Comparison of ENCODE assay signal across 17 mouse cellular contexts in genomic region chr5:4893852-4894207, GRCm38 (mm10).
DNase-seq lines count a peak whose midpoint lies in the region; ATAC-seq and TF ChIP-seq lines count a peak whose summit lies in the region.
"Had no signal": no experiment of that assay in that cellular context is flagged by ENCODE, and none has a peak within 500 bp of the region (broad histone marks: within the 10 kb centered on the region; RNA-seq: fewer than 3 reads in every experiment).

No protein-coding gene starts in this region.

- no peaks in the 10 kb centered on the region for H3K27me3 ChIP-seq in intestine, embryonic 15.5 days (replicated peaks)
- no peaks in the 10 kb centered on the region for H3K27me3 ChIP-seq in intestine, postnatal 0 days (replicated peaks; ENCODE audit: control insufficient read depth, insufficient read depth, low read length)
- H3K27me3 ChIP-seq in stomach, embryonic 14.5 days (ENCODE audit: control insufficient read depth, insufficient read depth, low read length), result no peaks in the 10 kb centered on the region
- no peaks in the 10 kb centered on the region for H3K27me3 ChIP-seq in stomach, postnatal 0 days (ENCODE audit: control insufficient read depth, insufficient read depth, low read length)
- H3K27me3 ChIP-seq in limb, embryonic 15.5 days, result no peaks in the 10 kb centered on the region
- H3K27me3 ChIP-seq: neural tube, embryonic 15.5 days had no signal

- no peak overlapping the region for H3K4me2 ChIP-seq in intestine, embryonic 15.5 days (replicated peaks)
- H3K4me2 ChIP-seq in intestine, postnatal 0 days (replicated peaks; ENCODE audit: low read depth), result no peak overlapping the region
- no peak overlapping the region for H3K4me2 ChIP-seq in stomach, embryonic 14.5 days (replicated peaks; ENCODE audit: low read depth, low read length)
- H3K4me2 ChIP-seq in stomach, postnatal 0 days (replicated peaks; ENCODE audit: low read depth), result no peak overlapping the region
- no peak overlapping the region for H3K4me2 ChIP-seq in limb, embryonic 15.5 days
- H3K4me2 ChIP-seq: liver, embryonic 11.5 days; neural tube, embryonic 15.5 days had no signal

- no peaks in the 10 kb centered on the region for H3K9me3 ChIP-seq in intestine, embryonic 15.5 days
- no peaks in the 10 kb centered on the region for H3K9me3 ChIP-seq in intestine, postnatal 0 days (ENCODE audit: control insufficient read depth)
- H3K9me3 ChIP-seq in stomach, embryonic 14.5 days (ENCODE audit: control insufficient read depth, low read depth, low read length), result no peaks in the 10 kb centered on the region
- H3K9me3 ChIP-seq in stomach, postnatal 0 days (ENCODE audit: control insufficient read depth, low read length), result no peaks in the 10 kb centered on the region
- H3K9me3 ChIP-seq in limb, embryonic 15.5 days, result no peaks in the 10 kb centered on the region
- H3K9me3 ChIP-seq: G1E; neural tube, embryonic 15.5 days had no signal

- H3K36me3 ChIP-seq in intestine, embryonic 15.5 days, result no peaks in the 10 kb centered on the region
- no peaks in the 10 kb centered on the region for H3K36me3 ChIP-seq in intestine, postnatal 0 days (ENCODE audit: control insufficient read depth, insufficient read depth)
- H3K36me3 ChIP-seq in stomach, embryonic 14.5 days (ENCODE audit: control insufficient read depth, insufficient read depth, low read length), result no peaks in the 10 kb centered on the region
- H3K36me3 ChIP-seq in stomach, postnatal 0 days (ENCODE audit: control insufficient read depth, insufficient read depth, low read length), result no peaks in the 10 kb centered on the region
- H3K36me3 ChIP-seq in limb, embryonic 15.5 days, result no peaks in the 10 kb centered on the region
- H3K36me3 ChIP-seq: G1E; neural tube, embryonic 15.5 days had no signal

- no peak overlapping the region for H3K9ac ChIP-seq in intestine, embryonic 15.5 days
- H3K9ac ChIP-seq in intestine, postnatal 0 days (ENCODE audit: low read depth, low read length), result no peak overlapping the region
- no peak overlapping the region for H3K9ac ChIP-seq in stomach, embryonic 14.5 days (replicated peaks; ENCODE audit: low read depth, low read length)
- no peak overlapping the region for H3K9ac ChIP-seq in stomach, postnatal 0 days (ENCODE audit: low read length)
- no peak overlapping the region for H3K9ac ChIP-seq in limb, embryonic 15.5 days
- H3K9ac ChIP-seq: neural tube, embryonic 15.5 days had no signal

- DNase-seq in stomach, postnatal 0 days (ENCODE audit: low spot score), result no peak
- no peak for DNase-seq in adrenal gland, postnatal 14 days
- no peak for DNase-seq in cerebellum, postnatal 10 days
- DNase-seq: adrenal gland, adult 8-10 months; cerebellum, postnatal 14 days; heart, postnatal 10 days; kidney, postnatal 14 days; lung, postnatal 4 days; right cerebral cortex, postnatal 4 days; thymus, postnatal 14 days had no signal

- TF ChIP-seq EP300 in stomach, postnatal 0 days (optimal IDR thresholded peaks at IDR 0.05), result no peak

- H3K27ac ChIP-seq in intestine, embryonic 15.5 days, result peak overlapping the region; percentile 10; the same call in 1 of the 2 replicates
- no peak overlapping the region for H3K27ac ChIP-seq in intestine, postnatal 0 days (ENCODE audit: low read depth, low read length)
- peak overlapping the region; percentile 22; the same call in 1 of the 2 replicates for H3K27ac ChIP-seq in stomach, embryonic 14.5 days (ENCODE audit: low read length)
- H3K27ac ChIP-seq in stomach, postnatal 0 days (replicated peaks), result no peak overlapping the region
- H3K27ac ChIP-seq in limb, embryonic 15.5 days, result 0 out of 2 replicates have a peak overlapping the region, but pooled peaks have one; percentile 33
- H3K27ac ChIP-seq: neural tube, embryonic 15.5 days had no signal

- no peak overlapping the region for H3K4me3 ChIP-seq in intestine, embryonic 15.5 days (replicated peaks)
- H3K4me3 ChIP-seq in intestine, postnatal 0 days (ENCODE audit: low read depth, low read length), result no peak overlapping the region
- H3K4me3 ChIP-seq in stomach, embryonic 14.5 days (ENCODE audit: low read depth, low read length), result no peak overlapping the region
- no peak overlapping the region for H3K4me3 ChIP-seq in stomach, postnatal 0 days (ENCODE audit: low read depth, low read length)
- no peak overlapping the region for H3K4me3 ChIP-seq in limb, embryonic 15.5 days
- H3K4me3 ChIP-seq: neural tube, embryonic 15.5 days had no signal

- ATAC-seq in intestine, embryonic 15.5 days, result no peak
- ATAC-seq in intestine, postnatal 0 days, result no peak
- ATAC-seq in stomach, embryonic 14.5 days (ENCODE audit: insufficient number of reproducible peaks, insufficient read depth, low FRiP score, low read depth), result no peak
- ATAC-seq in stomach, postnatal 0 days (ENCODE audit: low FRiP score, low TSS enrichment), result no peak
- ATAC-seq in limb, embryonic 15.5 days (ENCODE audit: insufficient number of reproducible peaks, low FRiP score, low TSS enrichment, low read depth), result no peak

- no peak for TF ChIP-seq CTCF in intestine, postnatal 0 days (IDR thresholded peaks at IDR 0.05; ENCODE audit: low read depth)
- no peak for TF ChIP-seq CTCF in stomach, postnatal 0 days (IDR thresholded peaks at IDR 0.05; ENCODE audit: low read depth)

- 75% methylated on average over 5 of the region's 5 CpGs for WGBS in intestine, embryonic 15.5 days
- WGBS in intestine, postnatal 0 days, result 72% methylated on average over 5 of the region's 5 CpGs
- 87% methylated on average over 5 of the region's 5 CpGs for whole genome bisulfite sequencing in stomach, embryonic 14.5 days
- 65% methylated on average over 5 of the region's 5 CpGs for WGBS in stomach, postnatal 0 days
- WGBS in limb, embryonic 15.5 days, result 82% methylated on average over 5 of the region's 5 CpGs

- 0 out of 2 replicates have a peak, but pooled peaks cover 4% of the 10 kb centered on the region for H3K4me1 ChIP-seq in intestine, embryonic 15.5 days (replicated peaks)
- H3K4me1 ChIP-seq in intestine, postnatal 0 days (replicated peaks; ENCODE audit: control insufficient read depth, insufficient read depth, low read length), result 0 out of 2 replicates have a peak, but pooled peaks cover 2% of the 10 kb centered on the region
- H3K4me1 ChIP-seq in stomach, embryonic 14.5 days (ENCODE audit: control insufficient read depth, insufficient read depth, low read length), result peaks cover 3% of the 10 kb centered on the region; the same call in 1 of the 2 replicates
- H3K4me1 ChIP-seq in stomach, postnatal 0 days (replicated peaks; ENCODE audit: control insufficient read depth, insufficient read depth), result no peaks in the 10 kb centered on the region
- peaks cover 14% of the 10 kb centered on the region for H3K4me1 ChIP-seq in limb, embryonic 15.5 days

Comparison
In these comparisons a context has a peak if more than half of its experiments do, and no peak if none do; other contexts are left out.
1. H3K27ac ChIP-seq: peak in intestine, embryonic 15.5 days (single experiment), stomach, embryonic 14.5 days (single experiment) and limb, embryonic 15.5 days (single experiment); none in intestine, postnatal 0 days (single experiment) and stomach, postnatal 0 days (single experiment).